Mouse (Mus musculus): ENCODE data around the gene Tyw3.

Tyw3 gene

GRCm38 (mm10) chr3:154570029-154570575 is 26.8 kb downstream of the Tyw3 start:
- in situ Hi-C loops (cut with MboI, MseI), result loop anchor here (10.0 kb wide), 2 partner anchors 595 to 605 kb away; partner anchors contain the start of gene Slc44a5 (in 1 of the 2)

GRCm38 (mm10) chr3:154565437-154565836 is 31.5 kb downstream of the Tyw3 start:
- in situ Hi-C loops (cut with MboI, MseI), result no loop called here

- in situ Hi-C loops (cut with MboI, MseI), result no loop called here
Measured at GRCm38 (mm10) chr3:154562192-154562591, 34.7 kb downstream of the Tyw3 start.

- in situ Hi-C loops (cut with MboI, MseI), result no loop called here
Measured at GRCm38 (mm10) chr3:154551035-154551411, 45.9 kb downstream of the Tyw3 start.

GRCm38 (mm10) chr3:154550326-154551034 is 46.4 kb downstream of the Tyw3 start:
- in situ Hi-C loops (cut with MboI, MseI), result no loop called here

- in situ Hi-C loops (cut with MboI, MseI), result no loop called here
Measured at GRCm38 (mm10) chr3:154548868-154549301, 48.0 kb downstream of the Tyw3 start.

GRCm38 (mm10) chr3:154547549-154548426 is 49.1 kb downstream of the Tyw3 start:
- in situ Hi-C loops (cut with MboI, MseI), result no loop called here

GRCm38 (mm10) chr3:154546234-154546633 is 50.7 kb downstream of the Tyw3 start:
- in situ Hi-C loops (cut with MboI, MseI), result no loop called here

GRCm38 (mm10) chr3:154540086-154540911 is 56.6 kb downstream of the Tyw3 start:
- in situ Hi-C loops (cut with MboI, MseI), result no loop called here

GRCm38 (mm10) chr3:154536134-154536533 is 60.8 kb downstream of the Tyw3 start:
- in situ Hi-C loops (cut with MboI, MseI), result no loop called here

GRCm38 (mm10) chr3:154533246-154533645 is 63.7 kb downstream of the Tyw3 start:
- in situ Hi-C loops (cut with MboI, MseI), result no loop called here

- in situ Hi-C loops (cut with MboI, MseI), result no loop called here
Measured at GRCm38 (mm10) chr3:154528973-154529372, 67.9 kb downstream of the Tyw3 start.

- in situ Hi-C loops (cut with MboI, MseI), result no loop called here
Measured at GRCm38 (mm10) chr3:154526610-154527009, 70.3 kb downstream of the Tyw3 start.
